Mouse (Mus musculus): ENCODE results near the gene Armcx1.
"Not testable (repeated sequence)": the region's sequence is repeated elsewhere in the genome, so short reads cannot be mapped to it uniquely, and the experiment has no call there.

Gene Armcx1

DNA sequence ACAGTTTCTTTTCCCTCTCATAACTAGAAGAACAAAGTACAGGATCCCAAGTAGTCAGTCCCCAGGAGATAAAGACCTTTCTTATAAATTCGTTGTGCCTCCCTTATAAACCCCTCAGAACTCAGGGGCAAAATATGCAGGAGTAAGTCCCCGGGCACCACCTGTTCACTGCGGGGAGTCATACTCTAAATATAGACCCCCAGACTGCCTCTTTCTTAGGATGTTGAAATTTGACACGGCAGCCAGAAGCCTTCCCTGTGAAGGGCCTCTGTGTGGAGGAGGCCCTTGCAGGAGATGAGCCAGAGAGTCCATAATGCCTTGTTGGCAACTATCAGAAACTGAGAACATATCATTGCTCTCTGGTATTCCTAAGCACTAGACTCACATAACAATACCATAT lies 34.8 kb downstream of the Armcx1 start:
- in situ Hi-C loops (cut with MboI; ENCODE audit: low pct_unique_long_range_greater_than_20kb in 1 of 2, low sequenced_read_pairs in 2 of 2, unreplicated experiment in 1 of 2), result loop anchor here in 1 of 2 experiments (10.0 kb wide), 1 partner anchor 152 kb away; no protein-coding TSS in a partner anchor

GRCm38 (mm10) chrX:134756434-134757292 lies 38.9 kb downstream of the Armcx1 start, which contains the start of gene Armcx3:
Gene Armcx3 (plus strand): TSS chrX:134756595.
- in situ Hi-C loops (cut with MboI; ENCODE audit: low pct_unique_long_range_greater_than_20kb in 1 of 2, low sequenced_read_pairs in 2 of 2, unreplicated experiment in 1 of 2), result loop anchor here in 1 of 2 experiments (10.0 kb wide), 1 partner anchor 148 kb away; no protein-coding TSS in a partner anchor

GRCm38 (mm10) chrX:134757293-134757995 lies 39.7 kb downstream of the Armcx1 start:
- in situ Hi-C loops (cut with MboI; ENCODE audit: low pct_unique_long_range_greater_than_20kb in 1 of 2, low sequenced_read_pairs in 2 of 2, unreplicated experiment in 1 of 2), result loop anchor here in 1 of 2 experiments (10.0 kb wide), 1 partner anchor 147 kb away; no protein-coding TSS in a partner anchor

DNA sequence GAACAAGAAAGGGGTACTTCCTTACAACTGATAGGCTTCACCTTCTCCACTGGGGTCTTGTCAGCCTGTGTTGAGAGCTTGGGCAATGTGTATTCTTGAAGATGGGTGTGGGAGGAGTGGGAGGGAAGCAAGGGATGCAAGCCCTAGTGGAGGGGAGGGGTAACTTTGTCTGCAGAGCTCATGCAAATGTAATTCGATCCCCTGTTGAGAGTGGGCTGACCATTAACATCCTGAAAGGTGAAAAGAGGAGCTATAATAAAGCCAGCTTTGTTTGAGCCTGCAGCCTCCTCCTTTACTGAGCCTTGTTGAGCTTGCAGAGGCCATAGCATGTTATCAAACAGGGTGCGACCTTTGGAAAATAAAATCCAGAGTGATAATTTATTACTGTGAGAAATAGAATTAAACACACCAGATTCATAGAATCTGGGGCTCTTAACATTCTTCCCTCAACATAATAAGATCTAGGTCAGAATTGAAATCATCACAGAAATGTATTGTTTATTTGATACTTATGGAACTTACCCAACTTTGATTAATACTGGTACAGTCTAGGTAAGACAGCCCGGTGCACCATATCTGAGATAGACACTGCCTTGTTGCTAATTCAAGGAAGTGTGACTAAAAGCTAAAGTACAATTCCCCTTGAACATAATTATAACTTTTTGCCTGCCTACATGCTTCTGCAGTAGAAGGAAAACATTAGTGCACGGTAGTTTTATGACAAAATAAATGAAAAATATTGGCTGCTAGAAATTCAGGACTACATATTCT lies 45.9 kb downstream of the Armcx1 start:
- in situ Hi-C loops (cut with MboI; ENCODE audit: low pct_unique_long_range_greater_than_20kb in 1 of 2, low sequenced_read_pairs in 2 of 2, unreplicated experiment in 1 of 2), result not testable (repeated sequence)

All from mouse embryonic stem cell (cell line).